Mouse (Mus musculus) testis, adult 10 weeks (tissue): ENCODE results near the gene Gbp8. TPM values are rescaled to one million over a fixed set of nuclear protein-coding genes. Genes with fewer than 3 reads are reported as not detected.

Experiments used
- polyA plus RNA-seq: library from polyadenylated mRNA; stranded (reverse); fragments of 350-450 nt; fragmentation: Illumina TruSeq; extraction: RNeasy Lipid Tissue Mini Kit (QIAGEN cat#74804); gene quantifications from one replicate; pipeline ENCODE4 v1.2.3, GENCODE M21; 2014; ENCODE audit warnings: low read depth, low replicate concordance

The Gbp8 gene
- polyA plus RNA-seq = 0.87 TPM

DNA sequence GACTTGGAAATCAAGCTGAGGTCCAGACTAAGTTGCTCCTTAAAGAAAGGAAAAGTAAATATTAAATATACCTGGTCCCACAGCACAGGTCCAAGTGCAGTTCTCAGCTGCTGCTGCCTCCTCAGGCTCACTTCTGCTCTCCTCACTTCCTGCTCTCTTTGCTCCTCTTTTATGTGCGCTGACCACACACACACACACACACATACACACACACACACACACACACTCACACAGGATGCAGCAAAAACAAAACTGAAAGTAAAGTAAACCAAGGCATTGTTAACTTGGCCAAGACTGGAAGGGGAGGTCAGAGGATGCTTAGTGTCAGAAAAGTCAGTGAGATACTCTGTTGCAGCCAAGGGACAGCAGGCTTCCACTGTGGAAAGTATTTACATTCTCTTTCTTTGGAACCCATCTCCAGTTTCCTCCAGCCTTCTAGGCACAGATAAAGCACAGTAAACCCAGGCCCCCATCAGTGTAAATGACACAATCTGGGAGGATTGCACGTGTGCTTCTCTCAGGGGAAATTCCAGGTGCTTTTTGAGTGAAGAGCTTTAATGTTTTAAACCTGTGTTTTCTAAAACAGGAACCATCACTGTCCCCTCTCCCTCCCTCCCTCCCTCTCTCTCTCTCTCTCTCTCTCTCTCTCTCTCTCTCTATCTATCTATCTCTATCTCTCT, at the start of gene Gbp8, which contains the start of the genes Gbp9 and Gbp4:
Gene Gbp8 (minus strand): TSS at position 132 of the 680 bp plus-strand sequence.
Gene Gbp9 (minus strand): TSS at position 131 of the 680 bp plus-strand sequence.
Gene Gbp4 (minus strand): TSS at position 178 of the 680 bp plus-strand sequence.

DNA sequence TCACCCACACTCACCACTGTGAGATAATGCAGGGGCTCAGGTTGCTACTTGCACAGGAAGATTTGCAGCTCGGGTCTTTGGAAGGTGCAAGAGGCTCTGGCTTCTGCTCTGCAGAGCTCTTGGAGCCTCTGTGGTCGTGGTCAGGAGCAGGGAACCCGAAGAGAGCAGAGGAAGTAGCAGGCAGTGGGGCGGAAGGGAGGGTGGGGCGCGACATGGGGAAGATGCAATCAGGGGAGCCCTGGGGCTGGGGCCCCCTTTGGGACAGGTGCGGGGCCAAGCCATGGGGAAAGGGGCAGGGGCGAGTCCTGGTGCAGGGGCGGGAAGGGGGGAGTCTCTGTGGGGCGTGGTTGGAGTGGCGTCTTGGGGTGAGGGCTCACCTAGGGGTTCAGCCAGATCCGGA, 156.8 kb downstream of the Gbp8 start, which contains the start of gene Abcg3:
Gene Abcg3 (minus strand): TSS at position 184 of the 400 bp plus-strand sequence.

Other genes starting within 250 kb of the Gbp8 start
- 1.2 TPM for gene Abcg3, start 156.8 kb downstream of the Gbp8 start, polyA plus RNA-seq
- 1.3 TPM for gene Gbp9, start within 50 bp of the Gbp8 start, polyA plus RNA-seq
- 1.1 TPM for gene Gbp4, start within 50 bp of the Gbp8 start, polyA plus RNA-seq
- gene Gbp10, start 100.0 kb upstream of the Gbp8 start, polyA plus RNA-seq = not detected
- 0.13 TPM for gene Gm43302, start 154.2 kb upstream of the Gbp8 start, polyA plus RNA-seq
- 2.0 TPM for gene Gbp6, start 154.2 kb upstream of the Gbp8 start, polyA plus RNA-seq